Mouse (Mus musculus): ENCODE data around the gene Mogs. TPM values are rescaled to one million over a fixed set of nuclear protein-coding genes. Genes with fewer than 3 reads are reported as not detected.

The Mogs gene
- polyA plus RNA-seq, 1 experiment = 54.5 TPM

GRCm38 (mm10) chr6:83120930-83121862 is 5.9 kb downstream of the Mogs start, which contains the start of gene Wbp1:
Gene Wbp1 (minus strand): TSS chr6:83121559.
- under 1% methylated on average over 38 of the region's 38 CpGs for WGBS
- peaks cover 26% of the 10 kb centered on the region for H3K4me1 ChIP-seq (ENCODE audit: control insufficient read depth, insufficient read depth, insufficient read length)
- H3K27me3 ChIP-seq (ENCODE audit: control insufficient read depth, insufficient read depth, low read length) = no peaks in the 10 kb centered on the region
- peak within 1 kb of the TSS; percentile 79 for H3K27ac ChIP-seq (ENCODE audit: insufficient read depth, low read length)
- TF ChIP-seq CTCF (IDR thresholded peaks at IDR 0.05; ENCODE audit: extremely low read depth, insufficient read depth, insufficient read length, insufficient replicate concordance) (no peak), POLR2A (IDR thresholded peaks at IDR 0.05; ENCODE audit: low read depth, low read length) (peak; percentile 64)
- peak; percentile 93 to 98 for DNase-seq (ENCODE audit: low read depth in 1 of 2, low spot score in 2 of 2)
- H3K36me3 ChIP-seq (ENCODE audit: control insufficient read depth, insufficient read depth, low read length) = peaks cover 2% of the 10 kb centered on the region
- H3K4me3 ChIP-seq (ENCODE audit: extremely low read depth, insufficient read depth, insufficient read length) = peak within 1 kb of the TSS; percentile 83

DNA sequence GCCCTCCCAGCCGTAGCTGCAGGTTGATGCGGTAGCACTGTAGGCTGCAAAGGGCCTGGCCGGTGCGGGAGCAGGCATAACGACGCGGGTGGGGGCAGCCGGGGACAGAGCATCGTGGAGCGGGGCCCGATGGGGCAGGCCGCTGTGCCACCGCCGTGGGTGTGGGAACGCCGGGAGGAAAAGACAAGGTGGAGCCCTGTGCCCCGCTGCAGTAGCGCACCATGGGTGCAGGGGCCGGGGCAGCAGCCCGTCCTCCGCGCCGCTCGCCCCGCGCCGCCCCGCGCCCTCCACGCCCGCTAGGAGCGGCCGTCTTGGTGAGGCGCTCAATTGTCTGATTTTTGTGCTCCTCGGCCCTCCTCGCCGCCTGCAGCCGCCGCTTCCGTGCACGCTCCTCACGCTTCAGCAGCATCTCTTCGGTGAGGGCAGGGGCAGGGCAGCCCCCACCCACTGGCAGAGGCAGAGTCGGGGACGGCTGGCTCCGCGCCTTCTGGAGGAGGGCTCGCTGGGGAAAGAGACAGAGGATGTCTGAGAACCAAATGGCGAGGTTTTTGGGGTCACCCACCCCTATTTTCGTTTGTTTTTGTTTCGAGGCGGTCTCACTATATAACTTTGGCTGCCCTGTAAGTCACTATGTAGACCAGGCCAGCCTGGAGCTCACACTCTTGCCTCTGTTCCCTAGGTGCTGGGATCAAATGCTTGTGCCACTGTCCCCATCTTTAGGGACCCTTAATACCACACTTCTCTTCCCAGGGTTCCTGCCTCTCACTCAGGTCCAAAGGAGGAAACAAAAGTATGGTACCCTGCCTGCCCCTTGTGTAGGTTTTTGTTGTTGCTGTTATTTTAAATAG is 6.8 kb downstream of the Mogs start:
- peaks cover 26% of the 10 kb centered on the region for H3K4me1 ChIP-seq (ENCODE audit: control insufficient read depth, insufficient read depth, insufficient read length)
- no peaks in the 10 kb centered on the region for H3K27me3 ChIP-seq (ENCODE audit: control insufficient read depth, insufficient read depth, low read length)
- TF ChIP-seq POLR2A (IDR thresholded peaks at IDR 0.05; ENCODE audit: low read depth, low read length) (no peak), CTCF (IDR thresholded peaks at IDR 0.05; ENCODE audit: extremely low read depth, insufficient read depth, insufficient read length, insufficient replicate concordance) (no peak)
- peak overlapping the region; percentile 74 for H3K27ac ChIP-seq (ENCODE audit: insufficient read depth, low read length)
- peaks cover 1% of the 10 kb centered on the region for H3K36me3 ChIP-seq (ENCODE audit: control insufficient read depth, insufficient read depth, low read length)
- peak overlapping the region; percentile 65 for H3K4me3 ChIP-seq (ENCODE audit: extremely low read depth, insufficient read depth, insufficient read length)
- 4% methylated on average over 52 of the region's 52 CpGs for WGBS
- no peak for DNase-seq (ENCODE audit: low read depth in 1 of 2, low spot score in 2 of 2)

- H3K36me3 ChIP-seq (ENCODE audit: control insufficient read depth, insufficient read depth, low read length) = no peaks in the 10 kb centered on the region; the same call in 1 of the 2 replicates
- 92% methylated on average over 5 of the region's 5 CpGs for WGBS
- H3K27me3 ChIP-seq (ENCODE audit: control insufficient read depth, insufficient read depth, low read length) = no peaks in the 10 kb centered on the region
- DNase-seq (ENCODE audit: low read depth in 1 of 2, low spot score in 2 of 2) = no peak
- TF ChIP-seq CTCF (IDR thresholded peaks at IDR 0.05; ENCODE audit: extremely low read depth, insufficient read depth, insufficient read length, insufficient replicate concordance) (no peak), POLR2A (IDR thresholded peaks at IDR 0.05; ENCODE audit: low read depth, low read length) (no peak)
- no peak overlapping the region for H3K4me3 ChIP-seq (ENCODE audit: extremely low read depth, insufficient read depth, insufficient read length)
- no peak overlapping the region for H3K27ac ChIP-seq (ENCODE audit: insufficient read depth, low read length)
- H3K4me1 ChIP-seq (ENCODE audit: control insufficient read depth, insufficient read depth, insufficient read length) = peaks cover 26% of the 10 kb centered on the region
Observed at GRCm38 (mm10) chr6:83122961-83123360, 7.7 kb downstream of the Mogs start.

DNA sequence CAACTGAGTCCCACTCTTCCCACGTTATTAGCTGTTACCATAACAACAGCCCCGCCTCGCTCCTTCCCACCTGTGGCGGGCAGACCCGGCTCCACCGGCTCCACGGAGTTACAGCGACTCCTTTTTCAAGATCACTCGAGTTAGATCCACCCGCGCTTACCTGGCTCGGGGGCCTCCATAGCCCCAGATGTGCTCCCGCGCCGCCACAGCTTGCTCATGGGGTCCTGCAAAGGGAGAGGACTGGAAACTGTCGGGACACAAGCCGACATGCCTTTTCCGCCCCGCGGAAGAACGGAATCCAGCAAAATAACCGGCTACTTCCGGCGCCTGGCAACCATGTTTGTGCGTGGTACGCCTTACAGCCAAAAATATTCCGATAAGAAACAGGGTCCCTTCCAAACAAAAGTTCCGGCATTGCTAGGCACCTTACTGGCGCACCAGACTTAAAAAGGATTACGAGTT is 9.6 kb downstream of the Mogs start:
- peak; percentile 26; the same call in 1 of the 2 replicates for TF ChIP-seq POLR2A (IDR thresholded peaks at IDR 0.05; ENCODE audit: low read depth, low read length)
- no peak for TF ChIP-seq CTCF (IDR thresholded peaks at IDR 0.05; ENCODE audit: extremely low read depth, insufficient read depth, insufficient read length, insufficient replicate concordance)
- Histone ChIP-seq H3K4me3 (ENCODE audit: extremely low read depth, insufficient read depth, insufficient read length) (peak overlapping the region; percentile 88), H3K27me3 (ENCODE audit: control insufficient read depth, insufficient read depth, low read length) (no peaks in the 10 kb centered on the region), H3K27ac (ENCODE audit: insufficient read depth, low read length) (peak overlapping the region; percentile 69), H3K4me1 (ENCODE audit: control insufficient read depth, insufficient read depth, insufficient read length) (peaks cover 20% of the 10 kb centered on the region), H3K36me3 (ENCODE audit: control insufficient read depth, insufficient read depth, low read length) (no peaks in the 10 kb centered on the region)
- WGBS = under 1% methylated on average over 30 of the region's 30 CpGs
- DNase-seq (ENCODE audit: low read depth in 1 of 2, low spot score in 2 of 2) = peak; percentile 85 to 94

GRCm38 (mm10) chr6:83125331-83125730 is 10.0 kb downstream of the Mogs start, which contains the start of gene Ino80b:
Gene Ino80b (minus strand): TSS chr6:83125431.
- TF ChIP-seq POLR2A (IDR thresholded peaks at IDR 0.05; ENCODE audit: low read depth, low read length) (no peak), CTCF (IDR thresholded peaks at IDR 0.05; ENCODE audit: extremely low read depth, insufficient read depth, insufficient read length, insufficient replicate concordance) (no peak)
- H3K27me3 ChIP-seq (ENCODE audit: control insufficient read depth, insufficient read depth, low read length) = no peaks in the 10 kb centered on the region
- H3K4me1 ChIP-seq (ENCODE audit: control insufficient read depth, insufficient read depth, insufficient read length) = peaks cover 17% of the 10 kb centered on the region
- WGBS = 36% methylated on average over 5 of the region's 5 CpGs
- DNase-seq (ENCODE audit: low read depth in 1 of 2, low spot score in 2 of 2) = no peak
- peak within 1 kb of the TSS; percentile 69 for H3K27ac ChIP-seq (ENCODE audit: insufficient read depth, low read length)
- H3K36me3 ChIP-seq (ENCODE audit: control insufficient read depth, insufficient read depth, low read length) = no peaks in the 10 kb centered on the region
- H3K4me3 ChIP-seq (ENCODE audit: extremely low read depth, insufficient read depth, insufficient read length) = peak within 1 kb of the TSS; percentile 88

GRCm38 (mm10) chr6:83127419-83127818 is 12.1 kb downstream of the Mogs start:
- Histone ChIP-seq H3K4me3 (ENCODE audit: extremely low read depth, insufficient read depth, insufficient read length) (no peak overlapping the region), H3K4me1 (ENCODE audit: control insufficient read depth, insufficient read depth, insufficient read length) (peaks cover 9% of the 10 kb centered on the region; the same call in 1 of the 2 replicates), H3K36me3 (ENCODE audit: control insufficient read depth, insufficient read depth, low read length) (no peaks in the 10 kb centered on the region), H3K27ac (ENCODE audit: insufficient read depth, low read length) (no peak overlapping the region), H3K27me3 (ENCODE audit: control insufficient read depth, insufficient read depth, low read length) (0 out of 2 replicates have a peak, but pooled peaks cover 1% of the 10 kb centered on the region)
- TF ChIP-seq POLR2A (IDR thresholded peaks at IDR 0.05; ENCODE audit: low read depth, low read length) = no peak
- TF ChIP-seq CTCF (IDR thresholded peaks at IDR 0.05; ENCODE audit: extremely low read depth, insufficient read depth, insufficient read length, insufficient replicate concordance) = no peak
- 95% methylated on average over 5 of the region's 5 CpGs for WGBS
- no peak for DNase-seq (ENCODE audit: low read depth in 1 of 2, low spot score in 2 of 2)
